Mouse (Mus musculus) splenic B cell, adult 2 months (primary cell): Measurements from ENCODE around the gene Rnft2.
A peak's percentile ranks its signal among the peaks of the same experiment; 100 is the strongest.

ENCODE experiments used
- DNase-seq: peaks from one replicate; pipeline ENCODE4 v3.0.0-alpha.2; 2011; ENCODE audit warnings: low read depth, low spot score
- H3K27me3 ChIP-seq: 2 replicates; pipeline ENCODE4 v1.6.1; 2012; ENCODE audit warnings: mild to moderate bottlenecking, low read length, moderate library complexity, mixed read lengths; ENCODE audit not compliant: control insufficient read depth, poor library complexity, insufficient read depth, severe bottlenecking
- H3K36me3 ChIP-seq: 2 replicates; pipeline ENCODE4 v1.6.1; 2012; ENCODE audit warnings: mild to moderate bottlenecking, low read length, moderate library complexity, mixed read lengths; ENCODE audit not compliant: control insufficient read depth, poor library complexity, insufficient read depth, severe bottlenecking

Gene Rnft2

DNA sequence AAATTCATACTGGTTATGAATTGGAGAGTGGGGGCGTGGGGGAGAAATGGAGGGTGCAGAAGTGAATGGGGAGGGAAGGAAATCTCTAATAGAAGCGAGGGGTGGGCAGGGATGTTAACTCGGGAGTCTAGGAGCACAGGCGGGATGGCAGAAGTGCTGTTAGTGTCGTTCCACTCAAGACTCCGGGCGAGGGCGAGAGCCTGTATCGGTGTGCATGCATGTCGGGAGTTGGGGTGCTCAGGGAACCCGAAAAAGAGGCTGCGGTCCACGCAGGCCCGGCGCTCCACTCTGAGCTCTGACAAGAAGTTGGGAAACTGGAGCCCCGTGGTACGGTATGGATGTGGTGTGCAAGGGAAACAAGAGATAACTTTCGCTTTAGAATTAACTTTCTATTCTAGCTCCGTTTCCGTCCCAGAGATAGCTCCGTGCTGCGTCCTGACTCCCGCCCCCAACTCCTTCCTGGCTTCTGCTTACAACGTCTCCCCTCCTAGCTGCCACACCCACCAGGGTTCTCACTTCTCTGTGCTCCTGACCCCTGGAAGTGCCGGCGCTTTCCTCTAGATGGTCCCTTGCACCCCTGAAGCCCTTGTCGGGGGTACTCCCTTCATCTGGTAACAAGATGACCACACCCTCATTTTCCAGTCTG lies 72.7 kb downstream of the Rnft2 start:
- H3K36me3 ChIP-seq = no peaks in the 10 kb centered on the region
- H3K27me3 ChIP-seq = no peaks in the 10 kb centered on the region; the same call in 1 of the 2 replicates
- no peak for DNase-seq

DNA sequence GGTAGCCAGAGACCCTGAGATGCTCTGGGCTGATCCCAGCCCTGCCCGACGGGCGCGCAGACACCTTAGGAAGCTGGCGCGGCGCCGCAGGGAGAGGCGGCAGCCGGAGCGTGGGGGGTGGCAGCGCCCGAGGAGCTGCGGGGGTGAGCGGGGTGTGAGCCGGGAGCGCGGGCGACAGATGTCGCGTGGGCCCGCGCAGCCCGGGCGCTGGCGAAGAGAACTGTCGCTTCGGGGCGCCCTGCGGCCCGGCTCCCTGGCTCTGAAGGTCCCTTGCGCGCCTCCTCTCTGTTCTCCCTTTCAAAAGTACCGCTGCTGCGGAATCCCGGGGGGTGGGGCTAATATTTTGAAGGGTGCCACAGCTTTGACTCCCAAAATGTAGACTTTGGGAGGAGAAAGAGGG lies 73.3 kb downstream of the Rnft2 start:
- Histone ChIP-seq H3K36me3 (no peaks in the 10 kb centered on the region), H3K27me3 (no peaks in the 10 kb centered on the region; the same call in 1 of the 2 replicates)
- DNase-seq = no peak

DNA sequence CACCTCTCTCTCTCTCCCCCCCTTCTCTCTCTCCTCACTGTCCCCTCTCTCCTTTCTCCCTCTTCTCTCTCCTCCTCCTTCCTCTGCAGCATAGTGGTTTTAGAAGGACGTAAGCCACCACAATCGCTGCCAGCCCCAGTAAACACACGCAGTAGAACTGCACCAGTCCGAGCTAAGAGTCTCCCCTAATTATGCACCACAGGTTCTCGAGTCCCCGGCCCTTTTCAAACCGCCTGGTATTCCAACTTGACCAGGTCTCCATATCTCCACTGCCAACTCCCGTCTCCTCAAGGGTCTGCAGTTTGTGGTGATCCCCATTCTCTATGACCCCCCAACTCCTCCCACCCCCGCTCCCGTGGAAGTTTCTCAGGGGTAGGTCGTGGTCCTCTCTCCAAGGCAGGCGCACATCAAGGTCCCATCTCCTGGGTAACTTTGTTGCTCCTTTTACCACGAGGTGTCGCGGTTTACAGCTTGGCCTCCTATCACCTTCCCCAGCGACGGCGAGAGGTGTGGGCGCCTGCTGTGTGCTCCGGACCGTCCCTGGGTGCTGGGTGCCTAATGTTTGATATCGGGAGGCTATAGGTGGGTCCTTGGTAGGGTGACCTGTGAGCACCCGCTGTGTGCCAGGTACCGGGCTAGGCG lies 73.9 kb downstream of the Rnft2 start:
- Histone ChIP-seq H3K36me3 (no peaks in the 10 kb centered on the region), H3K27me3 (no peaks in the 10 kb centered on the region; the same call in 1 of the 2 replicates)
- peak; percentile 29 for DNase-seq

DNA sequence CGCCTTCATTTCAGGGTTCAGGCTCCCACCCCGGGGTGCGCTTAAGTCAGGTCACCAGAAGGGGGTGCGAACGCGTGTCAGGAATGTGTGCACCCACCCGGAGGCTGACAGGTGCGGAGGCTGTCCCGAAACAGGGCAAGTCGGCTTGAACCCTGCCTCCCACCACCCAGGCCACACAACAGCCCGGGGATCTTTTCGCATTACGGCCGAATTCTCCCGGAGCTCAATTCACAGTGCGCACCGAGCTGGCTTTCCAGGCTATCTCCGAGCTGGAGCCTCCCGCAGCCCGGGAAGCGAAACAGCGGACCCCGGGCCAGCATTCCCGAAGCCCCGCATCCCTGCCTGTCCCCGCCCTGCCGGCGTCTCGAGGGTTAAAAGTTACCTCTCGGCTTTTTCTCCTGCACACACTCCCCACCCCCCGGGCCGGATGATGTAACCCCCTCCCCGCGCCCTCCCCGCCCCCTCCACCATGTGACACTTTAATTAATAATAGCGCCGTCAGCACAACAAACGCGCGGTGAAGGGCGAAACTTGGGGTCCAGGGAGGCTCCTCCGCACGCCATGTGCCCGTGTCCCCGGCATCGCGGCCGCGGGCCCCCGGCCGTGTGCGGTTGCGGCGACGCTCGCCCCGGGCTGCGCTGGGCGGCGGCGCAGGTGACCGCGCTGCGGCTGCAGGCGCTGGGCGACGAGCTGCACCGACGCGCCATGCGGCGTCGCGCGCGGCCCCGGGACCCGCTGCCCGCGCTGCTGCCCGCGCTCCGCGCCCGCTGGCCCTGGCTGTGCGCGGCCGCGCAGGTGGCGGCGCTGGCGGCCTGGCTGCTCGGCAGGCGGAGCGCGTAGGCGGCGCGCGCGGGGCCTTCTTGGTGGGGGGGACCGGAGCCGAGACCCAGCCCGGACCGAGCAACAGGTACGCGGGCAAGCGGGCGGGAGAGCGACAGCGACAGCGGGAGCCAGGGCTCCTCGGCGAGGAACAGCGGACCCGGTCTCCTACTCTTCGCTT lies 75.4 kb downstream of the Rnft2 start:
- no peaks in the 10 kb centered on the region for H3K36me3 ChIP-seq
- no peaks in the 10 kb centered on the region; the same call in 1 of the 2 replicates for H3K27me3 ChIP-seq
- DNase-seq = no peak

DNA sequence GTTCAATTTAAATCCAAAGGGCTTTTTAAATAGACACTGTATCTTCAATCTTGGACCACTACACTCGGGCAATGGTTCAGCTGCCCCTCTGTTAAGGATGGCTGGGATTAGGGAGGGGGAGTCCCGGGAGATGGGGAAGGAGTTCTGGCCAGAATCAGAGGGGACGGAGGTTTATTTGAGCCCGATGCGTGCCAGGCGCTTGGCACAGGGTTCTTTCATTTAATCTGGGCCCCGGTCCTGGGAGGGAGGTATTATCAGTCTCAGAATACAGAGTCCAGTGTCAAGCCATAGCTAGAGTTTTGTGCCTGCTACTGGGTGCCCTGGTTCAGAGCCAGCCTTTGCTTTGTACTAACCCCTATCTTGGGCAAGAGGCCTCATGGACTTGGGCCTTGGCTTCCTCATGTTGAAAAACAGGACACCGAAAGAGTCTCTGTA lies 77.3 kb downstream of the Rnft2 start:
- H3K36me3 ChIP-seq = no peaks in the 10 kb centered on the region
- no peak for DNase-seq

DNA sequence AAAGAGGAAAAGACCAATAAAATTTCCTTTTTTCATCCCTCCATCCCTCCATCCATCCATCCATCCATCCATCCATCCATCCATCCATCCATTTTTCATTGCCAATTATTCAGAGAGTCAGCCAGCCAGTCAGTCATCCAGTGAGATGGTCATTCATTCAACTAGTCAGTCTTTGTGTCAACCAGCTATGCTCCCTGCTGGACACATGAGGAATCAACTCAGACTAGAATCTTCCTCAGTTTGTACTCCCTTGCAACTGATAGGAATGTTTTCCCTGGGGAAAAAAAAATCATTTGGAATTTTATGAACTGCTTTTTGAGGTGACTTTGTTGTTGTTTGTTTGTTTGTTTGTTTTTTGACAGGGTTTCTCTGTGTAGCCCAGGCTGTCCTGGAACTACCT lies 79.5 kb downstream of the Rnft2 start:
- no peaks in the 10 kb centered on the region for H3K36me3 ChIP-seq
- DNase-seq = no peak
- H3K27me3 ChIP-seq = no peaks in the 10 kb centered on the region; the same call in 1 of the 2 replicates

More for the DNA sequence above, 77.3 kb downstream of the Rnft2 start:
- H3K27me3 ChIP-seq = no peaks in the 10 kb centered on the region; the same call in 1 of the 2 replicates

DNA sequence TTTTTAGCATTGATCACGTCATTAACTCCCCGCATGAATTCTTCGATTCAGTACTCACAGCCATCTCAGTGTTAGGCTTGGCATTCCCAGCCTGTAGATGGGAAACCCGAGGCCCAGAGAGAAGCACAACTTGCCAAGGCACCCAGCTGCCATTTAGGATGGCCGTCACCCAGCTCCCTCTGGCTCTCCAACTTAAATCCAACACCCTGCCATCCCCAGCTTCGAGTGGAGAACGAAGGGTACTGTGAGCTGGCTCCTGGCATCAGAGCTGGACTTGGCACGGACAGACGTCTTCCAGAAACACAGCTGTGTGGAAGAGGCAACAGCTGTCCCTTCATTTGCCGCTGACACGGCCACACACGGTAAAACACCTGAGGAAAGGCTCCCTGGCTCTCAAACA lies 80.3 kb downstream of the Rnft2 start, which contains the start of gene Hrk:
Gene Hrk, plus strand, starts transcription at position 68 of the 400 bp plus-strand sequence.
- H3K36me3 ChIP-seq = no peaks in the 10 kb centered on the region
- DNase-seq = no peak
- H3K27me3 ChIP-seq = no peaks in the 10 kb centered on the region; the same call in 1 of the 2 replicates

DNA sequence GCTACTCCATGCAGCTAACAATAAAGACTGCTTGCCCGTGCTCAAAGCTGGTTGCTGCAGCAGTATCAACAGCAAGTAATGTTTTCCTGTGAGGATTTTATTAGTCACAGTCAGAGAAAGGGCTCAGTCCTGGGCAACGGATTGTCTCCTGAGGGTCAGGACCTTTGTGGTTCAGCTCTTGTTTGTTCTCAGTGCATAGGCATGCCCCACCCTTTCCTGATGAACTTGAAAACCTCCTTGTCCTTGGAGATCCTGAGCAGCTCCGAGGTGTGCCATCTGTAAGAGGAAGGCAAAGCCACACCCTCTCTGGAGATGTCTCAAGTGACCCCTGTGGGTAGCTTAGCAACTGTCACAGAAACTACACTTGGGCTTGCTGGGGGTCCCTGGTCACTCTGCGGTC lies 84.2 kb downstream of the Rnft2 start:
- H3K27me3 ChIP-seq = no peaks in the 10 kb centered on the region

DNA sequence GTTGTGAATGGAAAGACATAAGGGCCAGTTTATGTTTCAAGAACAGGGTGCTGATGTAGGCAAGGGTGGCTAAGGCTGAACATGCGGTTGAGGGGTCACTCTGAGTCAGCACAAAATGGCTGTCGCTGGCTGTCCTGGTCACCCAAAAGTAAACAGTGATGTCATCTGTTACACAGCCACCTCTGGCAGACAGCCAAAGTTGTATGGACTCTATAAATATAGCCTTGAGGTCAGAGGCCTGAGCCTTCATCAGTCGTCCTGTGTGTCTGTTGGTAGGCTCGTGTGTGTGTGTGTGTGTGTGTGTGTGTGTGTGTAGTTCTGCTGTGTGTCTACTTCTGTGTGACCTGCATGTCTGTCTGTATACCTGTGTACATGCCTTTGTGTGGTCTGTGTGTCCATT lies 87.9 kb downstream of the Rnft2 start:
- H3K27me3 ChIP-seq = no peaks in the 10 kb centered on the region; the same call in 1 of the 2 replicates
- H3K36me3 ChIP-seq = no peaks in the 10 kb centered on the region
- peak; percentile 17 for DNase-seq

More for the DNA sequence above, 84.2 kb downstream of the Rnft2 start:
- H3K36me3 ChIP-seq = no peaks in the 10 kb centered on the region
- DNase-seq = no peak

DNA sequence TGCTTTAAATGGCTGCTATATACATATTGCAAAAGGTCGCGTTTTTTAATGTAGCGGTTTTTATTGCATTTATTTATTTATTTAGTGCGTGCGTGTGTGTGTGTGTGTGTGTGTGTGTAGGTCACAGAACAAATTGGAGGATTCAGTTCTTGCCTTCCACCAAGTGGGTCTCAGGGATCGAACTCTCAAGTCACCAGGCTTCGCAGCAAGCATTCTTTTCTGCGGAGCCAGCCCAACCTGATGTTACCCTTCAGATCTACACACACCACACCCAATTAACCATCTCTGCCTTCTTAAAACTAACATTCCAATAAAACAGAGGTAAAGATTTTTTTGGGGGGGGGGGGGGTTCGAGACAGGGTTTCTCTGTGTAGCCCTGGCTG lies 89.4 kb downstream of the Rnft2 start:
- no peaks in the 10 kb centered on the region for H3K36me3 ChIP-seq
- no peak for DNase-seq

DNA sequence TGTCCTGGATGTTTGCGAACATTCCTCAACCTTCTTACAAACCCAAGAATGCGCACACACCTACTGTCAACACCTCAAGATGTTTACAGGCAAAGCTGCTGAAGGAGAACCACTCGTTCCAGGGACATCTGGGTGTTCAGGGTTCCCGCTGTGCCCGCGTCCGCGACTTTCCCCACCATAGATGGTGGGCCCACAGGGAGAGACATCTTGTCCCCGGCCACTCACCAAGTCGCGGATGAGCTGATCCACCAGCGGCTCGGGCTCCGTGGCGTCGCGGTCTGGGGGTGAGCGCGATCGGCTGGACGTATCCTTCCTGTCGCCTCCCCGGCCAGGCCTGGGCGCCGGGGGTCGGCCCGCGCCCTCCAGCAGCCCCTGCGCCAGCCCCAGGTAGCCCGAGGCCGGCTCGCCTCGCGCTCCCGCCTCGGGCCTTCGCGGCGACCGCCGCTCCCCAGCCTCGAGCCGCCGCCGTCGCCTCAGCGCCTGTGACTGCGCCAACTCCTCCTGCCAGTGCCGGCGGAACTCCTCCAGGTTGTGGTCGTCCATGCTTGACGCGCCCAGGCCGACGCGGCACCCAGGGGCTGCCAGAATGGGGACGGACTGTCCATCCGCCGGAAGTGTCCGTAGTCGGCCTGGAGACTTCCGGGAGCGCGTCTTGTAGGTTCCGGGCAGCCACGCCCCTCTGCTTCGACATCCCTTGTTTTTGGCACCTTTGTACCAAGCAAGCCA lies 89.9 kb downstream of the Rnft2 start, which contains the start of gene Fbxw8:
Gene Fbxw8, minus strand, starts transcription at position 626 of the 726 bp plus-strand sequence.
- Histone ChIP-seq H3K36me3 (no peaks in the 10 kb centered on the region), H3K27me3 (no peaks in the 10 kb centered on the region; the same call in 1 of the 2 replicates)
- DNase-seq = peak; percentile 84

More for the DNA sequence above, 89.4 kb downstream of the Rnft2 start:
- no peaks in the 10 kb centered on the region; the same call in 1 of the 2 replicates for H3K27me3 ChIP-seq

DNA sequence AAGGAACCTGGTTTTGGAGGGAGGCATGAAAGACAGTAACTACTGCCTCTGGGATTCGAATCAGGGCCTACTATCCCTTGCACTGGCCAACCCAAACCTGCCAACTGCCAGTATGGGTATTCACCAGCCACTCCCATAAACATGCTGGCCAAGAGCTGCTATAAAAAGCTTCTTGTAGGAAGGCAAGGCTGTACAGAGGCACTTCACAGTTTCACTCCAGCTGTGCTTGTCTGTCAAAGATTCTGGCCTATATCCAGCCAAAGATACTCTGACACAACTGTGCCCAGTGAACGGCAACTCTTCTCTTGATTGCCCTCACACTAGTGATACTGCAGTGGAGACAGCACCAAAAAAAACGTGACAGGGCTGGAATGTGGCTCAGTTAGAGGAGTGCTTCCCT lies 95.2 kb downstream of the Rnft2 start:
- Histone ChIP-seq H3K36me3 (no peaks in the 10 kb centered on the region), H3K27me3 (no peaks in the 10 kb centered on the region)
- DNase-seq = no peak

DNA sequence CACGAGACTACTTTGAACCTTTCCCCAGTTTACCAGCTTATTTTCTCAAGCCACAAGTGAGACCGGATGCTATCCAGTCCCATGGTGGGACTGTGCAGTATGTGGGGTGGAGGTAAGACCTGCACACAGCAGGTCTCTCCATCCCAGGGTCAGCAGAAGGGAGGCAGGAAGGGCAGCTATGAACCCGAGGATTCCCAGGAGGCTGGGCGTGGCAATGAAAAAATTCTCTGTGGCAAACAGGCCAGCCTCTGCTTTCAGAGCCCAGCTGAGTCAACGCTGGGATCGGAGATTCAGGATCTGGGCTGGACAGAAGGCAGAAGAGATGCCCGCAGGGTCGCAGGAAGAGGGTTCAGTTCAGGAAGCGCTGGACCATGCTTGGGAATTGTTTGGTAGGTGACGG lies 97.7 kb downstream of the Rnft2 start:
- H3K36me3 ChIP-seq = no peaks in the 10 kb centered on the region
- H3K27me3 ChIP-seq = no peaks in the 10 kb centered on the region
- DNase-seq = no peak
